Mouse (Mus musculus): ENCODE measurements around the gene Timp3.

The Timp3 gene

GRCm38 (mm10) chr10:86297307-86297706, 2.9 kb upstream of the Timp3 start:
- DNase-seq (ENCODE audit: low spot score) = no peak

GRCm38 (mm10) chr10:86298326-86298725, 1.8 kb upstream of the Timp3 start:
- DNase-seq (ENCODE audit: low spot score) = no peak

- no peak for DNase-seq (ENCODE audit: low spot score)
These were observed 377 bp upstream of the Timp3 start for GRCm38 (mm10) chr10:86299795-86300194.

- DNase-seq (ENCODE audit: low spot score) = peak; percentile 63
These were observed 932 bp downstream of the Timp3 start for GRCm38 (mm10) chr10:86301117-86301490.

GRCm38 (mm10) chr10:86301593-86302317, 1.6 kb downstream of the Timp3 start:
- DNase-seq (ENCODE audit: low spot score) = no peak

- no peak for DNase-seq (ENCODE audit: low spot score)
These were observed 2.1 kb downstream of the Timp3 start for GRCm38 (mm10) chr10:86302318-86302648.

GRCm38 (mm10) chr10:86302761-86303494, 2.8 kb downstream of the Timp3 start:
- peak; percentile 80 for DNase-seq (ENCODE audit: low spot score)

- DNase-seq (ENCODE audit: low spot score) = peak; percentile 24
These were observed 3.3 kb downstream of the Timp3 start for GRCm38 (mm10) chr10:86303495-86303876.

GRCm38 (mm10) chr10:86304583-86304982, 4.4 kb downstream of the Timp3 start:
- no peak for DNase-seq (ENCODE audit: low spot score)

GRCm38 (mm10) chr10:86307235-86307634, 7.1 kb downstream of the Timp3 start:
- no peak for DNase-seq (ENCODE audit: low spot score)

- no peak for DNase-seq (ENCODE audit: low spot score)
These were observed 10.4 kb downstream of the Timp3 start for GRCm38 (mm10) chr10:86310527-86310926.

GRCm38 (mm10) chr10:86312976-86313375, 12.8 kb downstream of the Timp3 start:
- DNase-seq (ENCODE audit: low spot score) = no peak

GRCm38 (mm10) chr10:86313448-86313847, 13.3 kb downstream of the Timp3 start:
- no peak for DNase-seq (ENCODE audit: low spot score)

GRCm38 (mm10) chr10:86315513-86315912, 15.3 kb downstream of the Timp3 start:
- no peak for DNase-seq (ENCODE audit: low spot score)

GRCm38 (mm10) chr10:86317633-86318032, 17.5 kb downstream of the Timp3 start:
- DNase-seq (ENCODE audit: low spot score) = no peak

GRCm38 (mm10) chr10:86318552-86319140, 18.5 kb downstream of the Timp3 start:
- no peak for DNase-seq (ENCODE audit: low spot score)

GRCm38 (mm10) chr10:86319526-86319925, 19.4 kb downstream of the Timp3 start:
- DNase-seq (ENCODE audit: low spot score) = no peak

- DNase-seq (ENCODE audit: low spot score) = no peak
These were observed 20.0 kb downstream of the Timp3 start for GRCm38 (mm10) chr10:86320204-86320603.

- DNase-seq (ENCODE audit: low spot score) = no peak
These were observed 21.0 kb downstream of the Timp3 start for GRCm38 (mm10) chr10:86321194-86321593.

- DNase-seq (ENCODE audit: low spot score) = no peak
These were observed 21.8 kb downstream of the Timp3 start for GRCm38 (mm10) chr10:86322006-86322405.

GRCm38 (mm10) chr10:86323275-86323994, 23.3 kb downstream of the Timp3 start:
- DNase-seq (ENCODE audit: low spot score) = no peak

GRCm38 (mm10) chr10:86325272-86325671, 25.1 kb downstream of the Timp3 start:
- no peak for DNase-seq (ENCODE audit: low spot score)

- DNase-seq (ENCODE audit: low spot score) = no peak
These were observed 28.0 kb downstream of the Timp3 start for GRCm38 (mm10) chr10:86328143-86328542.

All from ovary, adult 18-20 months (tissue).